Mouse (Mus musculus) hindlimb bud, embryonic 11.5 days (tissue): ENCODE results near the gene Duox2.

Source experiments
- DNase-seq: peaks from one replicate; pipeline ENCODE4 v3.0.0-alpha.2; 2012; ENCODE audit warnings: low read depth, low spot score; ENCODE audit errors: extremely low spot score

Gene Duox2

DNA sequence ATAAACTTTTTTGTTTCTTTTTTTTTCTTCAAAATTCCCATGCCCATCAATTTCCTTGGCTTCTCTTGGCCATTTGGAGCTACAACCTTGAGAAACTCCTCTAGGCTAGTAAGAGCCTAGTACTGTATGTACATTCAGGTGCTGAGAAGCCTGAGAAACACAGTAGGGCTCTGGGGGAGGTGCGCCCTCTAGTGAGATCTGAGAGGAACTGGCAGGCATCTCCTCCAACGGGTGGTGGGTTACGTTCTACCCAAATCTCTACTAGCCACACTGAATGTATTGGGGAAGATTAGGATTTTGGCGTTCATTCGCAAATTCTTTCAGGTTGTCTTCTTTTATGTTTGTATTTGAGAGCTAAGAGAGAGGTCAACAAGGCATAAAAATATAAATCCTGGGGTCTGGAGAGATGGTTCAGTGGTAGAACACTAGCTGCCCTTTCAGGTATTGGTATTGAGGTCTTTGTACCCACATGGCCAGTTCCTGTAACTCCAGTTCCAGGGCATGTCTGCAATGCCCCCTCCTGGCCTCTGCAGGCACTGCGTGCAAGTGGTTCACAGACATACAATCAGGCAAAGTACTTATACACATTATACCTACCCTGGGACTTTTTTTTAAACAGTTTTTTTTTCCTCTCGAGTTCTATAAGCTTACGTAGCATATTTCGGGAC, 4.5 kb upstream of the Duox2 start:
- peak; percentile 53 for DNase-seq

DNA sequence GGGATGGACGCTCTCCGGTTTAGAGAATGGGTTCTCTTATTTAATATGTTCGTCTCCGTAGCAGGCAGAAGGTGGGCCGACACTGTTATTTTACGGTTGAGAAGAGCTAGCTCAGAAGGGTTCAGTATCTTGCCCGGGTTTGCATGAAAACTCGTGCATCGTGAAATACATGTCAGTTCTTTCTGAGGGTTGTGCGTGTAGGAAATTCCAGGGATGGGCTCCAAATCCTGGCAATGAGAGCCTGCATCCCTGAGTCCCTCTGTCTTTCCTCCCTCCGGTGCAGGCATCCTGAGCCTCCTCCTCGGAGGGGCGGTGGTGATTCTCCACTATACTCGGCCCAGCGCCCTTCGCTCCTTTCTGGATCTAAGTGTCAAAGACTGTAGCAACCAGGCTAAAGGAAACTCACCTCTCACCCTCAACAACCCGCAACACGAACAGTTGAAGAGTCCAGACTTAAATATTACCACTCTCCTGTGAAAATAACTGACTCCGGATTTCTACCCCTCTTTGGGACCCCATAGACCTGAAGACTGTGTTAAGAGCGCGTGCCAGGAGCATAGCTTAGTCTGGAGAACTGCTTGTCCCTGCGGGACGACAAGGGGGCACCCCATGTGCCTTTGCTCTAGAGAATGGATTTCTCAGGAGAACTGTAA, 3.8 kb upstream of the Duox2 start:
- no peak for DNase-seq

DNA sequence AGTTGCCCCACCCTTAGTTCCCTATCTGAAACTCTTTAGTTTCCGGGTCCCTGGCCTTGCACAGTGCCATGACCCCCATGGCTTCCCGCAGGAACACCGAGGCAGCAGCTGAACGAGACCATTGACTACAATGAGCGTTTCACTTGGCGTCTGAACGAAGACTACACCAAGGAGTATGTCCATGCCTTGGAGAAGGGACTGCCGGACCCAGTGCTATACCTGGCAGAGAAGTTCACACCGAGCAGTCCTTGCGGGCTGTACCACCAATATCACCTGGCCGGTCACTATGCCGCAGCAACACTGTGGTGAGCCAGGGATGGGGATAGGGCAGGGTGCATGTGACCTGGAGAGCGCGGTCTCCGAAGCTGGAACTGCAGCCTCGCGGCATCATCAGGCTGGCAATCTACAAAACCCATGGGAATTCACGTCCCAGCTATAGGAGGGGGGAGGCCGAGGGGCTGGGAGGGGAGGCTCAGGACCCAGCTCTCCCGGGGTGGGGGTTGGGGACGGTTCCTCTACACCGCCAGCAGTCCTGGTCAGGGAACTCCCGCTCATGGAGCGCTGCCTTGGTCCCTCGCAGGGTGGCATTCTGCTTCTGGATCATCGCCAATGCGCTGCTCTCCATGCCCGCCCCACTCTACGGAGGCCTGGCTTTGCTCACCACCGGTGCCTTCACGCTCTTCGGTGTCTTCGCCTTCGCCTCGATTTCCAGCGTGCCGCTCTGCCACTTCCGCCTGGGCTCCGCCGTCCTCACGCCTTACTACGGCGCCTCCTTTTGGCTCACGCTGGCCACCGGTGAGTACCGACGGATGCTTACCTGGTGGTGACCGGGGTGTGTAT, 3.1 kb upstream of the Duox2 start:
- DNase-seq: no peak

DNA sequence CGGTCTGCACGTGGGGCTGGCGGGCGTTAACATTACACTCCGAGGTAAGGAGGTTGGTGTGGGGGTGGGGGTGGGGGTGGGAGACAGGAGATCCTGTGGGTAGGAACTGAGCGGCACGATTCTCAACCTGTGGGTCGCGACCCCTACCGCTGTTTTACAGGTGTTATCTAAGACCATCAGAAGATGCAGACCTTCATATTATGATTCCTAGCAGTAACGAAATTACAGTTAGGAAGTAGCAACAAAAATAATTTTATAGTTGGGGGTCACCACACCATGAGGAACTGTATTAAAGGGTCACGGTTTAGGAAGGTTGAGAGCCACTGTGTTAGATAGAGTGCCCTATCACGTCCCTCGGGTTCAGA, 2.4 kb upstream of the Duox2 start:
- no peak for DNase-seq

DNA sequence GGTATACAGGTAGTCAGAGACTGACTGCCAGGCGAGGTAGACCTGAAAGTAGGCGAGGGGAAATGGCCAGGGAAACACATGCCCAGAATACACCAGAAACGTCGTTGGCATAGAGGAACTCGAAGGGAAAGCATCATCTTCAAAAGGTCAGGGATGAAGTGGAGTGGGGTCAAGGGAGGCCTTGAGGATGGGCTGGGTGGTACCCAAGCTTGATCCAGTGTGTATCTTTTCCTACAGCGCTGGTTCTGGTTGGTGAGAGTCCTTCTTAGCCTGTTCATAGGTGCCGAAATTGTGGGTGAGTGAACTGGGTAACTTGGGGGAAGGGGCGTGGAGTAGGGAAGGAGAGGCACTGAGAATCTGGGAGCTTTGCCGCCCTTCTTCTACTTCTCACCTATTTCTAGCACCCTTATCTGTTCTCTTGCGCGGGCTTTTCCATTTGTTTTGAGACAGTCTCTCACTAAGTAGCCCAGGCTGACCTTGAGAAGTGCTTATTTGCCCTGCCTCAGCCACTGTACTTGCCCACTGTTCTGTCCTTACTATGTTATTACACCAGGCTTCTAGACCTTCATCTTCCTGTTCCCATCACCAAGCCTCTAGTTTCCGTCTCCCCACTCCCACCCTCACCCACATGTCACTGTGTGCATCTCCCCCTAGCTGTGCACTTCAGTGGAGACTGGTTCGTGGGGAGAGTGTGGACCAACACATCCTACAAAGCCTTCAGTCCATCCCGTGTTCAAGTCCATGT, 1.8 kb upstream of the Duox2 start:
- no peak for DNase-seq

DNA sequence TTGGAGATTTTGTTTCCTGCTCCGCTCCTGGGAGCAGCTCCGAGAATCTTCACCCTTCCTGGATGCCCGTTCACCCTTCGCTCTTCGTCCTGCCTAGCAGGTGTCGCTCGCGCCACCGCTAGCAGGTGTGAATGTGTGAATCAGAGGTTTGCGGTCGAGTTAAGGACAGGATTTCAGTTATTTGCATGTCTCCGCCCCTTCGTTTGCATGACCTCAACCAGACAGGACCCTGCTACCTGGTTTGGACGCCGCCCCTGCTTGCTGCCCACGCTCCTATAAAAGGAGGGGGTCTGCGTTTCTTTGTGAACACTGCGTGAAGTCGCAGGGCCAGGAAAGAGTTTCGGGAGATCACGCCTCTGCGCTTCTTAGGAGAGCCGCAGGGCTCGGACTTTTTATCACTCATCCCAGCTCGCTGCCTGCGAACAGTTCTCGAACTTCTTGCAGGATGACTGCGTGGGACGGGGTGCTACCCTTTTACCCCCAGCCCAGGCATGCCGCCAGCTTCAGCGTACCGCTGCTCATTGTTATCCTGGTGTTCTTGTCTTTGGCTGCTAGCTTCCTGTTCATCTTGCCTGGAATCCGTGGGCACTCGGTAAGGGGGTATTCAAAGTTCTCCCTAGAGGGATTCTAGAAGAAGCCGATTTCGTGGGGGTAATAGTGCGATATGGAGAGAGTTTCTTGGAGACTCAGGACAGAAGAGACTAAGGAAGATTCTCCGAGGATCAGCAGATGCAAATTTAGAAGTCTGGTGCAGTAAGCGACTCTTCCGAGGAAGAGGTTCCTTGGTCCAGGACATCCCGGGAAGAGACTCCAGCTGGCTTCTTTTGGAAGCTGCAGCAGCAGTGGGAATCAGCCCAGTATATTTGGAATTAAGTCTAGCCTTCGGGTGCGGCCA, 594 bp upstream of the Duox2 start, which contains the start of gene Duoxa2:
Gene Duoxa2, plus strand, starts transcription at position 305 of the 895 bp plus-strand sequence.
- DNase-seq: no peak

DNA sequence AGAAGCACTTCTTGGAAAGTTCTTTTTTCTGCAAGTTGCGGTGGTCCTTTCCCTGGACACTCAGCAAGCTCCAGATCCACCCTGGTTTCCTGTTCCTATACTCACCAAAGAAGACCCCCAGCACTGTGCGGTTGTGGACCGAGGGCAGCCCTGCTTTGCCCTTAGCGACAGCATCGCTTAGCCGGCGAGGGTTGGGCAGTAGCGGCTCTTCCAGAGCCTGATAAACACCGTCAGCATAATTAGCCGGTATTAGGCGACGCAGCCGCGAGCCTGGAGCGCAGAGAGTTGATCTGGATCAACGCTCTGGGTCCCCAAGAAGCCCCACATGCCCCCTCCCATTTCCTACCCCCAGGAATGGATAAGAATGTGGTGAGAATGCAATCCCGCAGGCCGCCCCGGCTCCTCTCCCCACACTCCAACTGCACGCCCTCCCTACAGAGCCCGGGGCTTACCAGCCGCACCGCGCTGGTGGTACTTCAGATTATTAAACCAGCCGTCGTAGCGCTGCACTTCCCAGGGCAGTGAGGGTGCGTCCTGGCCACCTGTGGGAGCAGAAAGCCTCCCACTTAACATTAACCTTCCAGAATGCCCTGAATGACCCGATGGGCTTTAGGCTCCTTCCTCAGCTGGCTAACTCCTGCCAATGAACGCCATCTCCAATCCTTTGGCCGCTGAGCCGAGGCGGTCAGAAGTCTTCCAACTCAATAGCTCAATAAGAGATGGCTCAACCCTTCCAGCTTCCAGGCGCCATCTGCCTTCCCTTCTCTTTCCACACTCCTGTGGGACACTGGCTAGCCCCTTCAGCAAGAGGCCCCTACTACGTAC, 766 bp downstream of the Duox2 start:
- DNase-seq: no peak

DNA sequence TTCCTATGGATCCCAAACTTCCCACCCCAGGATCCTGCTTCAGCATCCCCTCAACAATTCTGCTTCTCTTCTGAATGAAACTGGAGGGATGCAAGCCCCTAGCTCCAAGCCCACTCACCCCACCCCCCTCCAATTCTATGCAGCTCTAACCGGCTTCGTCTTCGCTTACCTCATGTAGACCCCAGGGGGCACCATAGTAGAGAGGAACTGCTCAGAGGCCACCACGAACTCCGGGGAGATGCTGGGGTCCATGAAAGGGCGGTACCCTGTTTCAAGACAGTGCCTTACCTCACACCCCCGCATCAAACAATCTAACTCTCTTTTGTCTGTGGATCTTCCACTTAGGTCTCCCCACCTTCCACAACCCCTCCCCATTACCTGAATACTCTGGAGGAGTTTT, 3.3 kb downstream of the Duox2 start:
- no peak for DNase-seq

DNA sequence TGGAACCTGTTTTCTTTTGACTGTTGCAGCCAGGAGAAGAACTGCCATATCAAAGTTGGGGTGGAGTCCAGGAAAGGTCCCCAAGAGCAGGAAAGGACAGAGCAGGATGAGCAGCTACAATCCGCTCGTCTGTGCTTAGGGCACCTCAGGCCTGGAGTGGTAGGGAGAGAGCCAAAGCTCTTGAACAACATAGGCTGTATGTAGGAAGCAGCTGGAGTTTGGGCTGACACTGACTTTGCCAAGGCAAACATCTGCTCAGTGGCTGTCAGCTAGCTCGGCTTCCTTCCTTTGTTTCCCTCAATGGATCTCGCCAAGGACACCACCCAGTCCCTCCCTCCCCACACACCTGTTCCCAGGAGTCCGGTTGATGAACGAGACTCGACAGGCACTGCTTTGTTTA, 12.1 kb downstream of the Duox2 start:
- DNase-seq: no peak

DNA sequence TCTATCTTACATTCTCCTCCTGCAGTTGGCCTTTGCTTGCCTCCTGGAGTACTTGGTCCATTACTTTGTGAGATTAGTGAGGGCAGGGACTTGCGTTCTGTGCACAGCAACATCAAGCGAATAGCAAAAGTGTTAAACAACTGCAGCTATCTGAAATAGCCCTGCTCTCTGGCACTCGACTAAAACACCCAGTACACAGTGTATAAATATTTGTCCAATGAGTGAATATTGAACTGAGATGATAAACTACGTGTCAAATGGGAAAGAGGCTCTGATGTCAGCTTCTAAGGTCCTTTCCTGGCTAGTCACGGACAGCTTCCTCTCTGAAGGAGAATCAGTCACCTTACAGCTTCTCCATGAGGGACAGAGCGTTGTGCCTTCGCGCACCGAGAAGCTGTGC, 14.2 kb downstream of the Duox2 start:
- DNase-seq: no peak

DNA sequence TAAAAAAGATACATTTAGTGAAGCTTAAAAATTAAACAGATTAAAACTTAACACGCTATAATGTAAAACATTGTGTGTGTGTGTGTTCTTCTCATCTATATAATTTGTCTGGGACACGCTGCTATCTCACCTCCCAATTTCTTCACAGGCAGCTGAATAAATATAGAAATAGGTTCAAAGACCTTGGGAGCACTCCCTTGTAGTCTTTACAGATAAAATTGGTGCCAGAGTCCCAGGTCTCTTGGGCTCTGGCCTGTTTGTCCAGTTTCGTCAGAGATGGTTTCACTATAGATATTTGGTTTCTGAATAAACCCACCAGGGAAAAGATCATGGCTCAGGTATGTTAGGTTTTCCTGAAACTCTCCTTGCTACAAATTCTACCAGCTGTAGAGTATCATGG, 19.5 kb downstream of the Duox2 start:
- DNase-seq: no peak

DNA sequence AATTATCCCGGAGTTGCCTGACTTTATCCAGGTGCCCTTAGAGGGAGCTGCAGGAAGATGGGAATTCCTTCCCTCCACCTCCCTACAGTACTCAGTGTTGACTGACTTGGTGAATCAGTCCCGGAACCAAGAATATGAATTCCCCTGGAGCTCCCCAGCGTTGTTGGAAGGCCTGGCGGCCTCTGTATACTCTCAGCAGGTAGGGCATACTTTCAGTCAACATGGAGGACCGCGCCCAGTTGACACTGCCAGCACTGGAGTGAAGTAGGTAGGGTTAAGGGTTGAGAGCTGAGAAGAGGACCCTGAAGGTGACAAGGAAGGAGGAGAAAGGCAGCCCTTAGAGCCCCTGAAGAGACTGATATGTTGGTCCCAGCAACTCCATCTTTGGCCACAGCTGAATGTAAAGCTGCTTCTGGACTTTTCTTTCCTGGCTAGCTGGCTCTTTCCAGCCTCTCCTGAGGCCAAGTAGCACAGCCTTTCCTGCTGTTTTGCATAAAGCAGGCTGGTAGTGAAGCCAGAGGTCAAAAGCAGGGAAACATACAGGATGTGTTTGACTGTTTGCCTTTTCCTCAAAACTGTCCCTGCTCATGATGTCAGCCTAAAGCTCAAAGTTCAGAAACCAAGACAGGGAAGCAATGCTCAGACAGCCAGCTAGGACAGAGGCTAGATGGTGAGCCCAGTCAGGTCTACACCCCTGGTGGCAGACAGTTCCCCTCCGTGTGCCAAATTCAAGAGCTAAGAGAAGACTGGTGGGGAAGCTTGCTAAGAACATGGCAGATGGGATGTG, 31.6 kb downstream of the Duox2 start:
- no peak for DNase-seq

DNA sequence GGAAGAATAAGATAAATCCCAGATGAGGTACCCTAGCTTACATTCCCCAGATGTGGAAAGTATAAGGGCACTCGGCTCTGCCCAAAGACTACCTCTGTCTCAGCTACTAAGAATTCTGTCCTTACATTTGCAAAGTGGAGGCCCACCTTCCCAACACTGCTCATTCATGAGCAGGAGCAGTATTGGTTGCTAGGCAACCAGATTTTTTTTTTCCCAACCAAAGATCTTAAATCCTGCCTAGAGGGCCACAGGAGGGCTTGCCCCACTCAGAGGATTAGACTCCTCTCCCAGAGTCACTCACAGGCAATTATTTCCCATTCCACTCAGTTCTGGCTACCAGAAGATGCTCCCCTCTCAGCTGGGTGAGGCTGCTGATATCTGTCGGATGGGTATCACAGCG, 33.6 kb downstream of the Duox2 start:
- DNase-seq: peak; percentile 10

DNA sequence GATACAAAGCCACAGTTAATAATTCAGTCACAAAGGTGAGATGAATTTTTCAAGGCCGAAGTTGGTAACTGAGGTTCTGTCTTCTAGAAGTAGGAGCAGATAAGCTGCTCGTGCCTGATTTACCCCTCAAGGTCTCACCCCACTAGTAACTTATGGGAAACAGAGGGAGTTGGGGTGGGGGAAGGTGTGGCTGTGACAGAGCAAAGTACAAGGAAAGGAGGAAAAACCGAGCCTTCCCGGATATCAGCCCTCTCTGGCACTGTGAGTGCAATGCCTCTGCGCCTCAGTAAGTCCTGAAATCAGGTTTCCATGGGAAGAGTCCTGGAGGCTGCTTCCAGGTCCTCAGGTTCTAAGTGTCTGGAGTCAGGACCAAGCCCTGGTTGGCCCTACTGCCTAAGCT, 37.5 kb downstream of the Duox2 start:
- DNase-seq: no peak

DNA sequence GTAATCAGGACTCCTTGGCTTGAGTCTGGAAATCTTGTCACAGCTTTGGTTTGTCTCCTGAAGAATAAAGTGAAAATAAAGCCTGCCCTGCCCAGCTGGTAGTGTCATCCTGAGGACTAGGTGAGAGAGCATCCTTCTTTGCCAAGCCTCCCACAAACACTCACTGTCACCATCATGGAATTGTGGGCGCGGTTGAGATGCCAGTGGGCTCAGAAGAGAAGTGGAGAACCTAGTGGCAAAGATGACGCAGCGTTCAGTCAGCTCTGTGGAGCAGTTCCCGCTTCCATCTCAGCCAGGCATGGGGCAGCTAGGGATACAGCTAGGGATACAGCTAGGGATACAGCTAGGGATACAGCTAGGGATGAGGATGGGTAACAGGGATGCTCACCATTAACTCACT, 42.3 kb downstream of the Duox2 start:
- DNase-seq: no peak

DNA sequence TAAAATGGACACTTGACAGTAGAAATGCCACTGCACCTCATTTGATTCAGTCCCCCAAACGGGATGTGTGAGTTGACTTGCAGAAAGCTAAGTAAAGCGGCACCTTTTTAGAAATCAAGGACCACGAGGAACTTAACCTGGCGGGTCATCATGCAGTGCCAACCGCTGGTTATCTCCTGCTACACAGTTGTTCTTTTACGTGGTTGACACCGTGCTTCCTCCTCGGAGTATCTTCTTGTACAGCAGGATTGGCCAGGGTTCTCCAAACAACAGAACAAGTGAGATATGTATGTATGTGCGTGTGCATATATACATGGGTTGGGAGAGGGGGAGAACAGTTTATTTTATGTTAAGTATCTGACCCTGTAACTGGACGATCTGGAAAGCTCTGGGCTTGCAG, 50.5 kb downstream of the Duox2 start:
- no peak for DNase-seq

DNA sequence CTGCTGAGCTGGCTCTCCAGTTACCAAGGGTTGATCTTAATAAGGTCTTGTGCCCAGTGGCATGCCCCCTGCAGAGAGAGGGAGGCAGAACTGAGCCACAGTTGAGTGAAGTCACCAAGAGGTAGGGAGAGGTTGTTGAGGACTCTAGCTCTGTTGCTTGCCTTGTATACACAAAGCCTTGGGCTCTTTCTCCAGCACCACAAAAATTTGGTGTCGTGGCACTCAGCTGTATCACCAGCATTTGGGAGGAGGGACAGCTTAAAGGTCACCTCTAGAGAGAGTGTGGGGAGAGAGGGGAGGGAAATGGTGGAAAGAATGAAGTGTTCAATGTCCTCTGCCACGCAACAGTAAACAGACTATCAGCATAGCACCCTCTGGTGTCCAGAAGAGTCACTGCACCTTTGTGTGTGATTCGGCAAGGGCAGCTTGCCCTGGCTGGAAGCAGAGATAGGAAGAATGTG, 54.5 kb downstream of the Duox2 start:
- DNase-seq: peak; percentile 69

DNA sequence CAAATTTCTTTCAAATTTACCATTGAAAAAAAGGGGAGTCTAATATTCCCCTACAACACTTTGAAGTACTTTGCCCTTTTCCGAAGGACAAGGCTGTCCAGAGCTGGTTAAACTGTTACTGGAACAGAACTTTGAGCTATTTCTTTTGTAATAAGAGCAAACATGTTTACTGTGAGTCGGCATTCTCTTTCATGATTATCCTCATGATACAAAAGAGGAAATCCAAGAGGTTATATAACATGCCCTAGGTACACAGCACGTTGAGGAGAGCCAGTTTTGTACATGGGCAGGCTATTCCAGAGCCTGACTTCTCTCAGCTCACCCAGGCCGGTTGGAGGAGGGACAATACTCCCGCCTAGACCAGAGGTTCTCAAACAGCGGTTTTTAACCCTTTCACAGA, 56.3 kb downstream of the Duox2 start:
- no peak for DNase-seq

DNA sequence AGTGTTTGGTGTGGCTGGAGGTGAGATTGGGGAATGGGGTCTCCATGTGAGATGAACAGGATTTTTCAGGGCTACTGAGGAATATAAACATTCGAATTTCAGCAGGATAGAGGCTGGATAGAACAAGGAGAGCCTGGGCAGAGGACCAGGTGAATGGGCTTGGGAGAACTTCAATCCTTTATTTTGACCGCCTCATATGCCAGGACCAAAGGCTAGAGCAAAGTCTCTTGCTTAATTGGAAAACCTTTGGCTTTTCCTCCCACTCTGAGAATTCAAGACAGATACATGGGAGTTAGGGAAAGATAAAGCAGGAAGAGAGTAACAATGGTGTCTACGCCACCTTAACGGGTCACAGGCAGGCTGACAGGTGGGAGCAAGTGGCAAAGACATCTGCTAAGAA, 57.0 kb downstream of the Duox2 start:
- no peak for DNase-seq
